Mouse (Mus musculus) heart, adult 2 months (tissue): ENCODE measurements around the gene Pin4.

ENCODE experiments used
- CTCF ChIP-seq: fragments of 200-600 bp; IDR thresholded peaks from 2 replicates; pipeline ENCODE4 v1.8.1; 2022; ENCODE audit warnings: antibody characterized with exemption, mild to moderate bottlenecking, moderate library complexity
- EP300 ChIP-seq: fragments of 200-500 bp; IDR thresholded peaks from 2 replicates; pipeline ENCODE4 v1.6.1; 2011; ENCODE audit warnings: low read depth, low read length, control low read depth; ENCODE audit not compliant: insufficient read depth

- no peak for TF ChIP-seq CTCF
- no peak for TF ChIP-seq EP300
Observed at GRCm38 (mm10) chrX:102073605-102074325, 45.5 kb upstream of the Pin4 start.
